Mouse (Mus musculus) heart, adult 8-10 months (tissue): Measurements from ENCODE around the gene Exosc5. TPM values are rescaled to one million over a fixed set of nuclear protein-coding genes. Genes with fewer than 3 reads are reported as not detected.

ENCODE experiments used
- DNase-seq: peaks from one replicate; pipeline ENCODE4 v3.0.0; 2022; ENCODE audit warnings: low spot score
- total RNA-seq, 4 experiments: library from RNA; stranded (reverse); gene quantifications; 2 replicates each; pipeline ENCODE4 v1.2.4; 2022

Exosc5 gene
- 10 to 100 TPM; 17.5 to 20.4 (median 19.3) TPM for total RNA-seq

- peak; percentile 100 for DNase-seq
These were observed at the start of gene Exosc5, which contains the start of gene Bckdha for GRCm38 (mm10) chr7:25658657-25659472. Exosc5 (plus strand) TSS chr7:25659164. Bckdha (minus strand) TSS chr7:25658981.

GRCm38 (mm10) chr7:25610056-25610455, 48.9 kb upstream of the Exosc5 start:
- DNase-seq = no peak

DNA sequence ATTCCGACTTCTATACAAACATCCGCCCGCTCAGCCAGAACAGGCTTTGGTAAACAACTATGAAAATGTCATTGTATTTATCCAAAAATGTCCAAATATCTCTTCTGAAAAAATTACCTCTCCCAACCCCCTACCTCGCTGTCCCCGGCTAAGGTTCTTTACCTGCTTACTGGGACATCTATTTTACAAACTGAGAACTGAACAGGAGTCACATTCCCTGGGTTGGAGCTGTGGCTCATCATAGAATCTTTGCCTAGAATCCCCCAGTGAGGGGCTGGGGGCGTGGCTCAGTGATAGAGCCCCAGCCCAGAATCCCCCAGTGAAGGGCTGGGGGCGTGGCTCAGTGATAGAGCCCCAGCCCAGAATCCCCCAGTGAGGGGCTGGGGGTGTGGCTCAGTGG, 47.5 kb upstream of the Exosc5 start:
- DNase-seq = no peak

DNA sequence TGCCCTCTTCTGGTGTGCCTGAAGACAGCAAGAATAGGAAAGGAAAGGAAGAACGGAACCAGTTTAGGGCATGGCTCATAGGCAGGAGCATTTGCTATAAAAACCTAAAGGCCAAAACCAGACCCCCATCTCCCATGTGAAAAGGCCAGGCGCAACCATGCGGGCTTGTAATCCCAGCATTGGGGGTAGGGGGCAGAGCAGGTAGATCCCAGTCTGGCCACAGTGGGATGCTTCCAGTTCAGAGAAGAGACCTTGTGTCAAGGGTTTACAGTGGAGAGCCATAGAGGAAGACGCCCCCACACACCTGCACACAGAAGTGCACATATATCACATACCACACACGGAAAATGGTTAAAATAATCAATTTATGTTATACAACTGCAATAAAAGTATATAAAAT, 44.9 kb upstream of the Exosc5 start:
- no peak for DNase-seq

GRCm38 (mm10) chr7:25614831-25615705, 43.9 kb upstream of the Exosc5 start:
- no peak for DNase-seq

GRCm38 (mm10) chr7:25615706-25616011, 43.3 kb upstream of the Exosc5 start, which contains the start of gene Erich4:
Erich4 (minus strand) TSS chr7:25615892.
- DNase-seq = no peak

- no peak for DNase-seq
These were observed 41.4 kb upstream of the Exosc5 start for GRCm38 (mm10) chr7:25617376-25618160.

GRCm38 (mm10) chr7:25618865-25619721, 39.9 kb upstream of the Exosc5 start, which contains the start of gene Dmac2:
Dmac2 (plus strand) TSS chr7:25619414.
- DNase-seq = peak; percentile 93

- no peak for DNase-seq
These were observed 39.3 kb upstream of the Exosc5 start for GRCm38 (mm10) chr7:25619722-25619991.

DNA sequence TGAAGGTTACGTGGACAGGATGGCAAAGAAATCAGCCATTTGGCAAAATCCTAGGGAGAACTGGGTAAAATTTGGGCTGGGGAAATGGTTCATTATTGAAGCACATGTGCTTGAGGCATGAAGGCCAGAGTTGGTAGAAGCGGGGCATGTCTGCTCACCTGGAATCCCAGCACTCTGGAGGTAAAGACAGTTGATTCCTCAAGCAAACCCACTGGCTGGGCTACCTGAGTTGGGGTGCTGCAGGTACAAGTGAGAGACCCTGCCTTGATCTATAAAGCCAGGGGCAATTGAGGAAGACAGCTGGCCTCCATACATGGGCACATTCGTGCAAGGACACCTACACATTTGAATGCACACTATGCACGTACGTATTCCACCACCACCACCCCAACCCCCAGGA, 38.9 kb upstream of the Exosc5 start:
- no peak for DNase-seq

GRCm38 (mm10) chr7:25620751-25621150, 38.2 kb upstream of the Exosc5 start:
- no peak for DNase-seq

DNA sequence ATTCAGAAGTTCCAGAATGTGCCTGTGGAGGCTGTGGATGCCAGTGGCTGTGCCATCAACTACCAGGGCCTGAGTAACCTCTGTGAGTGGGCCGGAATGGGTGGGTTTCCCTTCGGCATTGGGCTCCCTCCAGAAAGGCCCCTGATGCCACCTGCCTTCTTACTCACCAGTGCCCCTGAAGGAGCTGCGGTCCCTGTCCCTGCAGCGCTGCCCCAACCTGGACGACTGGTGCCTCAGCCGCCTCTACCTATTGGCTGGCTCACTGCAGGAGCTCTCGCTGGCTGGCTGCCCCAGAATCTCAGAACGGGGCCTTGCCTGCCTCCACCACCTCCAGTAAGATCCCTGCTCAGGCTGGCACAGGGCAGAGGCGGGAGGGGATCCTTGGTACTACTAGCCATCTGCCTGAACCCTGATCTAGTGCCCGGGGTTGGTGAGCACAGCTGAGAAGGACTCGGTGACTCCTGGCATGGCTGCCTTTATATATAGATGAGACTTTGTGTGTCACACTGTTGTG, 35.0 kb upstream of the Exosc5 start:
- DNase-seq = no peak

GRCm38 (mm10) chr7:25624851-25625250, 34.1 kb upstream of the Exosc5 start:
- DNase-seq = peak; percentile 44

DNA sequence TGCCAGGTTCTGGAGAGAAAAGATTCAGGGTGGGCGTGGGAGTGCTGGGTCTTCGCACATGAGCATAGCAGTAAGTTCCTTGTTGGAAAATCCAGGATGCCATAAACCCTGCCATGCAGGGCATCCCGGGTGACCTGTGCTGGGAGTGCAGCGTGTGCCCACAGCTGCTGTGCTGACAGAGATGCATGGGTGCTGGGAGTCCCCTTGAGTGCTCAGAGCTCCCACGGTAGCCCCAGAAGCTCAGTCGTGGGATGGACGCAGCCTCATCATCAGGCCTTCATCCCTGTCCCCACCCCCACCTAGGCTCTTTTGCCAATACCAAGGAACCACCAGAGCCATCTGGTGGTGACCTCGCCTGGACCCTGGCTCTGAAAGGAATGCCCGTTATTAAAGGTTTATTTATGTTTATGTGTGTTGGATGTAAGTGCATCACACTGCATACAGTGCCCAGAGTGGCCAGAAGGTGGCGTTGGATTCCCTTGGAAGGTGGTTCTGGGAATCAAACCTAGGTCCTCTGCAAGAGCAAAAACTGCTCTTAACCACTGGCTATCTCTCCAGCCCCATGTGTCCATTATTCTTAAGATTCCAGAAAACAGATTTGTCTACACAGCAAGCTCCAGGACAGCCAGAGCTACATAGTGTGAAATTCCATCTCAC, 33.2 kb upstream of the Exosc5 start:
- DNase-seq = no peak

- DNase-seq = peak; percentile 84
These were observed 32.2 kb upstream of the Exosc5 start, which contains the start of gene B3gnt8 for GRCm38 (mm10) chr7:25626509-25627430. B3gnt8 (plus strand) TSS chr7:25626654.

DNA sequence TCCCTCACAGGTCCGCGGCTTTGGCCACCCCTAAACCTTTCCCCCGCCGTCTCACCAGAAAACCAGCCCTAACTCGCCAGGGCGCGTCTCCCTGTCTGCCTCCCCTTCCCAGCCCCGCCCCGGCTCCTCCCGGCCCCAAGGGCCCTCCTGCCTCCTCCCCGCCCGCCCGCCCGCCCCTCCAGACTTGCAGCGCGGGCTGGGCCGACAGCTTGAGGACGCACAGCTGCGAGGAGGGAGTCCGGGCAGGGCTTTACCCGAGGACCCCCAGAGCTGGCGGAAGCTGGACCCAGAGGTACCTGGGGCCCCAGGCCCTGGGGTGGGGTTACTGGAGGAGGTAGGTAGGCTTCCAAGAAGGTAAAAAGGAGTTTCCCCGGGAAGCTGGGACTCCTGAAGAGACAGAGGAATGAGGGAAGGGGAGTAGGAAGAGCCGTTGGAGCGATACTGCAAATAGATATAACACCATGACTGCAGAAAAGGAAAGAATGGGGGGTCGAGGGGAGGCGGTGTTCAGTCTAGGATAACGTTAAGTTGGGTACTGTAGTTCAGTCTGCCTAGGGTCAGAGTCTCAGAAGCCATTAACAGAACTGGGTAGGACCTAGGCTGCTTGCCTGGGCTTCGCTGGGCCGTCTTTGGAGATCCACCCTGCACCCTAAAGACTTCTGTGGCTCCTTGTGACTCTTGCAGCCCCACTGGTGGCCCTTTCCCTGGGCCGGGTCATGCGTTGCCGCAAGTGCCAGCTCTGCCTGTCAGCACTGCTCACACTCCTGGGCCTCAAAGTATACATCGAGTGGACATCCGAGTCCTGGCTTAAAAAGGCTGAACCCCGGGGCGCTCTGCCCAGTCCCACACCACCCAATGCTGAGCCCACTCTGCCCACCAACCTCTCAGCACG, 31.3 kb upstream of the Exosc5 start:
- peak; percentile 53 for DNase-seq

DNA sequence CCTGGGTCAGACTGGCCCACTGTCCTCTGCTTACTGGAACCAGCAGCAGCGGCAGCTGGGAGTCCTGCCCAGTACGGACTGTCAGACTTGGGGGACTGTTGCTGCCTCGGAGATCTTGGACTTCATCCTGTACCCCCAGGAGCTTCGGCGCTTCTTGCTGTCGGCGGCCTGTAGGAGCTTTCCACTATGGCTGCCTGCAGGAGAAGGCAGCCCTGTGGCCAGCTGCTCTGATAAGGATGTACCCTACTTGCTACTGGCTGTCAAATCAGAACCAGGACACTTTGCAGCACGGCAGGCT, 30.7 kb upstream of the Exosc5 start:
- no peak for DNase-seq

GRCm38 (mm10) chr7:25632679-25633078, 26.3 kb upstream of the Exosc5 start:
- DNase-seq = no peak
